Mouse (Mus musculus): ENCODE measurements at regions not wholly inside any gene's neighbourhood (a gene's known extent, or its start where the extent isn't known, plus 50 kb on each side); places are given as distances from the start of the nearest gene placed in this dataset.

- no peak for DNase-seq (ENCODE audit: low read depth, low spot score)
Measured at GRCm38 (mm10) chr3:105223671-105224070, 157.0 kb downstream of the 4930564D02Rik start.

- DNase-seq (ENCODE audit: low read depth, low spot score) = no peak
Measured at GRCm38 (mm10) chr3:105227551-105227950, 160.9 kb downstream of the 4930564D02Rik start.

GRCm38 (mm10) chr3:105228401-105228800 is 161.8 kb downstream of the 4930564D02Rik start:
- no peak for DNase-seq (ENCODE audit: low read depth, low spot score)

GRCm38 (mm10) chr3:105241048-105241447 is 174.4 kb downstream of the 4930564D02Rik start:
- no peak for DNase-seq (ENCODE audit: low read depth, low spot score)

GRCm38 (mm10) chr3:105257096-105257495 is 190.5 kb downstream of the 4930564D02Rik start:
- DNase-seq (ENCODE audit: low read depth, low spot score) = no peak

GRCm38 (mm10) chr3:105275241-105275640 is 176.9 kb upstream of the Kcnd3 start:
- no peak for DNase-seq (ENCODE audit: low read depth, low spot score)

- no peak for DNase-seq (ENCODE audit: low read depth, low spot score)
Measured at GRCm38 (mm10) chr3:105280971-105281370, 171.2 kb upstream of the Kcnd3 start.

- DNase-seq (ENCODE audit: low read depth, low spot score) = no peak
Measured at GRCm38 (mm10) chr3:105281686-105282085, 170.4 kb upstream of the Kcnd3 start.

- DNase-seq (ENCODE audit: low read depth, low spot score) = no peak
Measured at GRCm38 (mm10) chr3:105298273-105298672, 153.9 kb upstream of the Kcnd3 start.

GRCm38 (mm10) chr3:105300693-105301548 is 151.2 kb upstream of the Kcnd3 start:
- no peak for DNase-seq (ENCODE audit: low read depth, low spot score)

GRCm38 (mm10) chr3:105307676-105308075 is 144.5 kb upstream of the Kcnd3 start:
- DNase-seq (ENCODE audit: low read depth, low spot score) = no peak

- DNase-seq (ENCODE audit: low read depth, low spot score) = no peak
Measured at GRCm38 (mm10) chr3:105309020-105309419, 143.1 kb upstream of the Kcnd3 start.

GRCm38 (mm10) chr3:105353268-105353667 is 98.9 kb upstream of the Kcnd3 start:
- DNase-seq (ENCODE audit: low read depth, low spot score) = no peak

GRCm38 (mm10) chr3:105354123-105354931 is 97.8 kb upstream of the Kcnd3 start:
- DNase-seq (ENCODE audit: low read depth, low spot score) = no peak

GRCm38 (mm10) chr3:105357511-105357910 is 94.6 kb upstream of the Kcnd3 start:
- no peak for DNase-seq (ENCODE audit: low read depth, low spot score)

GRCm38 (mm10) chr3:105359636-105360035 is 92.5 kb upstream of the Kcnd3 start:
- DNase-seq (ENCODE audit: low read depth, low spot score) = no peak

- DNase-seq (ENCODE audit: low read depth, low spot score) = no peak
Measured at GRCm38 (mm10) chr3:105364685-105365084, 87.4 kb upstream of the Kcnd3 start.

GRCm38 (mm10) chr3:105366806-105367205 is 85.3 kb upstream of the Kcnd3 start:
- no peak for DNase-seq (ENCODE audit: low read depth, low spot score)

GRCm38 (mm10) chr3:105367972-105368371 is 84.2 kb upstream of the Kcnd3 start:
- DNase-seq (ENCODE audit: low read depth, low spot score) = no peak

- no peak for DNase-seq (ENCODE audit: low read depth, low spot score)
Measured at GRCm38 (mm10) chr3:105372371-105372828, 79.7 kb upstream of the Kcnd3 start.

GRCm38 (mm10) chr3:105374306-105374705 is 77.8 kb upstream of the Kcnd3 start:
- no peak for DNase-seq (ENCODE audit: low read depth, low spot score)

GRCm38 (mm10) chr3:105374836-105375235 is 77.3 kb upstream of the Kcnd3 start:
- DNase-seq (ENCODE audit: low read depth, low spot score) = no peak

- no peak for DNase-seq (ENCODE audit: low read depth, low spot score)
Measured at GRCm38 (mm10) chr3:105375383-105375782, 76.7 kb upstream of the Kcnd3 start.
